ENCODE assay signal across 10 mouse cellular contexts in genomic region chr1:62743064-62743694, GRCm38 (mm10). TPM values are rescaled to one million over a fixed set of nuclear protein-coding genes. Genes with fewer than 3 reads are reported as not detected.
DNase-seq lines count a peak whose midpoint lies in the region; ATAC-seq lines count a peak whose summit lies in the region.
"Had no signal": no experiment of that assay in that cellular context is flagged by ENCODE, and none has a peak within 500 bp of the region (broad histone marks: within the 10 kb centered on the region; RNA-seq: fewer than 3 reads in every experiment).

No protein-coding gene starts in this region.

- no peaks in the 10 kb centered on the region for H3K9me3 ChIP-seq in kidney, embryonic 15.5 days (replicated peaks)
- no peaks in the 10 kb centered on the region for H3K9me3 ChIP-seq in hindbrain, embryonic 11.5 days (ENCODE audit: control insufficient read depth, low read length)
- H3K9me3 ChIP-seq in neural tube, embryonic 12.5 days: no peaks in the 10 kb centered on the region

- peaks cover 22% of the 10 kb centered on the region for H3K4me1 ChIP-seq in kidney, embryonic 15.5 days
- H3K4me1 ChIP-seq in brown adipose tissue, adult 24 weeks (ENCODE audit: control insufficient read depth, insufficient read depth, insufficient read length, low read length): peaks cover 34% of the 10 kb centered on the region
- no peaks in the 10 kb centered on the region; the same call in 1 of the 2 replicates for H3K4me1 ChIP-seq in hindbrain, embryonic 11.5 days (replicated peaks; ENCODE audit: control insufficient read depth, insufficient read depth, low read length)
- H3K4me1 ChIP-seq in neural tube, embryonic 12.5 days: peaks cover 18% of the 10 kb centered on the region

- peak overlapping the region; percentile 23; the same call in 1 of the 2 replicates for H3K27ac ChIP-seq in kidney, embryonic 15.5 days
- H3K27ac ChIP-seq in brown adipose tissue, adult 24 weeks (replicated peaks; ENCODE audit: low read depth, low read length): peak overlapping the region; percentile 32; the same call in 1 of the 2 replicates
- no peak overlapping the region for H3K27ac ChIP-seq in hindbrain, embryonic 11.5 days (ENCODE audit: low read depth, low read length)
- H3K27ac ChIP-seq in neural tube, embryonic 12.5 days: no peak overlapping the region
- H3K27ac ChIP-seq: liver, embryonic 14.5 days had no signal

- H3K9ac ChIP-seq in kidney, embryonic 15.5 days: no peak overlapping the region
- H3K9ac ChIP-seq in hindbrain, embryonic 11.5 days (ENCODE audit: low read depth, low read length): no peak overlapping the region
- no peak overlapping the region for H3K9ac ChIP-seq in neural tube, embryonic 12.5 days
- H3K9ac ChIP-seq: liver, embryonic 14.5 days had no signal

- no peak overlapping the region for H3K4me3 ChIP-seq in kidney, embryonic 15.5 days (replicated peaks)
- no peak overlapping the region for H3K4me3 ChIP-seq in brown adipose tissue, adult 24 weeks (ENCODE audit: insufficient read depth, low read depth, low read length)
- no peak overlapping the region for H3K4me3 ChIP-seq in hindbrain, embryonic 11.5 days (ENCODE audit: low read depth, low read length)
- H3K4me3 ChIP-seq in neural tube, embryonic 12.5 days: no peak overlapping the region

- WGBS in kidney, embryonic 15.5 days: 29% methylated on average over 8 of the region's 8 CpGs
- WGBS in hindbrain, embryonic 11.5 days: 16% methylated on average over 8 of the region's 8 CpGs
- WGBS in neural tube, embryonic 12.5 days: 11% methylated on average over 8 of the region's 8 CpGs

- no peak overlapping the region for H3K4me2 ChIP-seq in kidney, embryonic 15.5 days
- no peak overlapping the region for H3K4me2 ChIP-seq in hindbrain, embryonic 11.5 days (replicated peaks; ENCODE audit: low read depth, low read length)
- no peak overlapping the region for H3K4me2 ChIP-seq in neural tube, embryonic 12.5 days (replicated peaks)

- peaks cover 8% of the 10 kb centered on the region; the same call in 1 of the 2 replicates for H3K27me3 ChIP-seq in kidney, embryonic 15.5 days
- H3K27me3 ChIP-seq in hindbrain, embryonic 11.5 days (ENCODE audit: control insufficient read depth, insufficient read depth, low read length): peaks cover 2% of the 10 kb centered on the region
- H3K27me3 ChIP-seq in neural tube, embryonic 12.5 days (replicated peaks): peaks cover 12% of the 10 kb centered on the region; the same call in 1 of the 2 replicates

- H3K36me3 ChIP-seq in kidney, embryonic 15.5 days: no peaks in the 10 kb centered on the region
- no peaks in the 10 kb centered on the region for H3K36me3 ChIP-seq in hindbrain, embryonic 11.5 days (ENCODE audit: control insufficient read depth, insufficient read depth, low read length)
- peaks cover 52% of the 10 kb centered on the region for H3K36me3 ChIP-seq in neural tube, embryonic 12.5 days

- peak; percentile 60 for ATAC-seq in kidney, embryonic 15.5 days (replicated peaks; ENCODE audit: low FRiP score)
- 0 out of 2 replicates have a peak, but pooled peaks have one; percentile 49 for ATAC-seq in hindbrain, embryonic 11.5 days (ENCODE audit: low FRiP score)
- ATAC-seq in neural tube, embryonic 12.5 days (ENCODE audit: low FRiP score, low read depth): 0 out of 2 replicates have a peak, but pooled peaks have one; percentile 65
- ATAC-seq in megakaryocyte progenitor cell, adult 5-6 weeks (replicated peaks; ENCODE audit: poor library complexity): no peak

- no peak for DNase-seq in kidney, adult 8-10 months
- peak; percentile 36 for DNase-seq in hindbrain, embryonic 11.5 days (ENCODE audit: low spot score)
- no peak for DNase-seq in left cerebral cortex, adult 11 months (ENCODE audit: low spot score)
- no peak for DNase-seq in adrenal gland, postnatal 14 days
- DNase-seq: kidney, adult 11 months had no signal

RNA-seq across cellular contexts. Expression of gene Nrp2, which starts 40.1 kb away (rescaled TPM):
- polyA plus RNA-seq in kidney, embryonic 15.5 days (2015; fragmentation: Nextera tagmentation; extraction: Ambion mirVana): 11.7 and 12.2 TPM in 2 replicates
- 40.3 and 43.2 TPM in 2 replicates for polyA plus RNA-seq in brown adipose tissue, adult 24 weeks (2012; ENCODE audit: insufficient read depth, insufficient read length, missing spikeins)
- polyA plus RNA-seq in hindbrain, embryonic 11.5 days (2014; fragmentation: Nextera tagmentation; extraction: Ambion mirVana): 22.5 and 29.3 TPM in 2 replicates
- 44.0 and 44.6 TPM in 2 replicates for polyA plus RNA-seq in neural tube, embryonic 12.5 days (2016; fragmentation: Nextera tagmentation; extraction: Ambion mirVana)
- 43.7 and 46.6 TPM in 2 replicates for total RNA-seq in adrenal gland, postnatal 14 days (2021)
- 1.5 and 2.3 TPM in 2 replicates for total RNA-seq in megakaryocyte progenitor cell, adult 5-6 weeks (2015)
- total RNA-seq in megakaryocyte progenitor cell, adult 5-6 weeks (2017): 2.0 and 2.9 TPM in 2 replicates

Comparison
In these comparisons a context has a peak if more than half of its experiments do, and no peak if none do; other contexts are left out.
1. H3K27ac ChIP-seq: peak in kidney, embryonic 15.5 days (single experiment) and brown adipose tissue, adult 24 weeks (single experiment); none in hindbrain, embryonic 11.5 days (single experiment) and neural tube, embryonic 12.5 days (single experiment).